Mouse (Mus musculus) pancreas, adult 10 weeks (tissue): Measurements from ENCODE around the gene P2rx7. TPM values are rescaled to one million over a fixed set of nuclear protein-coding genes. Genes with fewer than 3 reads are reported as not detected.

Source experiments
- polyA plus RNA-seq: library from polyadenylated mRNA; stranded (reverse); fragments of 350-450 nt; fragmentation: Illumina TruSeq; extraction: RNeasy Lipid Tissue Mini Kit (QIAGEN cat#74804); gene quantifications from one replicate; pipeline ENCODE4 v1.2.3, GENCODE M21; 2015; ENCODE audit warnings: low read depth, low replicate concordance; ENCODE audit not compliant: insufficient read depth

Gene P2rx7
- polyA plus RNA-seq = 3.3 TPM

GRCm38 (mm10) chr5:122643701-122644100 lies at the start of gene P2rx7:
Gene P2rx7, plus strand, starts transcription at chr5:122643911.

DNA sequence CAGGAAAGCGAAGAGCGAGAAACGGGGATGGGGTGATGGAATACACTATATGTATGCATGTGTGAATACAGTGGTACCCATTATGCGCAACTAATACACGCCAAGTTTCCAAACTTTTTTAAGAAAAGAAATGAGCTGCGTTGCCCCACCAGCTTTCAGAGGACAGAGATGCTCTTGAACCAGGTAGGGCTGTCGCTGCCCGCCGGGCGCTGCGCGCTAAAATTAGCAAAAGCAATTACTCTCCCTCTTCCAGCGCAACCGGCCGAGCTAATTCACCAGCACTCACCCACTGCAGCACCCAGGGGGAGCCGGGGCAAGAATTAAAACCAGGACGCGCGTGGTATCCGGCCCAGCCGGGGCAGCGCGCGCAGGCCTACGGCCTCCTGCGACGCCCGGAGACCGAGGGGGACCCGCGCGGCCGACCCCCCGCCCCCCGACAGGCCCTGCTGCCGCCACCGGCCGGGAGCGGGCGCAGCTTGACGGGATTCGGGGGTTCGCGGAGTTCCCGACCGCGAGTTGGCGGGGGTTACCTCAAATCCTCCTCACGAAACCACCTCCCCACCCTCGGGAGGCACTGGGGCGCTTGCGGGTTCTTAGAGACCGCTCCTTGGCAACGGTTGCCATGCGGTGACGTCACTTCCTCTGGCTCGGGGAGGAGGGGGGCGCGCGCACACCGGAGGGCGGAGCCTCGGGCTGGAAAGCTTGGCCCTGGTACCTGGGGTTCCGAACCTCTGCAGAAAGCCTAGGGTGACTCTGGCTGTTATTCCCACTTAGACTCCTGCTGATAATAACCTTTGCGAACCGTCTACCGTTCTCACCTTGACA lies 29.6 kb upstream of the P2rx7 start, which contains the start of gene Ift81:
Gene Ift81, minus strand, starts transcription at position 611 of the 825 bp plus-strand sequence.

GRCm38 (mm10) chr5:122707276-122708181 lies 63.8 kb downstream of the P2rx7 start, which contains the start of gene P2rx4:
Gene P2rx4, plus strand, starts transcription at chr5:122707544.

Other genes with a start within 250 kb of the P2rx7 start
- 3.8 TPM for gene Anapc7, start 222.2 kb upstream of the P2rx7 start, polyA plus RNA-seq
- gene Atp2a2, start 141.7 kb upstream of the P2rx7 start, polyA plus RNA-seq = 41.6 TPM
- 4.4 TPM for gene Ift81, start 29.4 kb upstream of the P2rx7 start, polyA plus RNA-seq
- gene P2rx4, start 63.6 kb downstream of the P2rx7 start, polyA plus RNA-seq = 16.5 TPM
- gene Camkk2, start 135.5 kb downstream of the P2rx7 start, polyA plus RNA-seq = 7.6 TPM
- gene Anapc5, start 177.4 kb downstream of the P2rx7 start, polyA plus RNA-seq = 85.3 TPM
- gene Rnf34, start 206.1 kb downstream of the P2rx7 start, polyA plus RNA-seq = 2.2 TPM